Comparison of ENCODE assay signal across 8 mouse cellular contexts in the genomic region with DNA sequence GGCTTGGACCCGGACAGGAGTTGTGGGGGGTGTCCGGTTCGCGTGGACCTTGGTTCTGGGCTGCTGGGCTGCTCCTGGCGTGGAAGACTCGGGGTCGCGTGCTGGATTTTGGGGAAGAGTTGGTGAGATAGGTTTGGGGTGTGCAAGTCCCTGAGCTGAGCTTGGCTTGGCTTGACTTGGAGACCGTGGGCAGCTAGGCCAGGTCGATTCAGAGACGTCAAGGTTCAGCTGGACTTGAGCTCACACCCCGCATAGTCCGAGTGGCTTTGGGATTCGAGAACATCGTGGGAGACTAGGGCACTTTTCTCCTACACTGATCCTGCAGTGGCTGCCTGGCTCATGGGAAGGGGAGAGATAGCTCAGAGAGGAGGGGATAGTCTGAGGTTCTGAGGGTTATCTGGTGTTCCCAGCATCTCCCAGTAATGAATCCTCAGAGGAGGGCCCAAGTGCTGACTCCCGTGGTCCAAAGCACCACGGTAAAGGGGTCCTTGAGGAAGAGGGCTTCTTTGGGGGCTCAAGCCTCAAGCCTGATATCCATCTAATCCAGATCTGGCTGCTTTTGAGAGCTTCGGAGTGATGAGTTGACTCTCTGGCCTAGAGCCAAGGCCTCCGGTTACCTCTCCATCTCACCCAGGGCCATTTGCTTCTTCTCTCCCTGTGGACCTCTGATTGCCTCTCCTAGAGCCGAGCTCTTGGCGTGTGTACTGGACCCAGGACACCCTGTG. TPM values are rescaled to one million over a fixed set of nuclear protein-coding genes. Genes with fewer than 3 reads are reported as not detected.
DNase-seq lines count a peak whose midpoint lies in the region; ATAC-seq and TF ChIP-seq lines count a peak whose summit lies in the region.

No protein-coding gene starts in this region.

- H3K27me3 ChIP-seq in lung, postnatal 0 days (replicated peaks; ENCODE audit: insufficient read depth, low read length), result no peaks in the 10 kb centered on the region
- H3K27me3 ChIP-seq in hindbrain, embryonic 13.5 days, result no peaks in the 10 kb centered on the region
- H3K27me3 ChIP-seq in midbrain, embryonic 13.5 days, result peaks cover 3% of the 10 kb centered on the region; the same call in 1 of the 2 replicates

- peaks cover 27% of the 10 kb centered on the region; the same call in 1 of the 2 replicates for H3K4me1 ChIP-seq in lung, postnatal 0 days (ENCODE audit: insufficient read depth, low read depth, low read length)
- peaks cover 58% of the 10 kb centered on the region for H3K4me1 ChIP-seq in hindbrain, embryonic 13.5 days (replicated peaks)
- peaks cover 65% of the 10 kb centered on the region for H3K4me1 ChIP-seq in midbrain, embryonic 13.5 days (replicated peaks)

- H3K9me3 ChIP-seq in lung, postnatal 0 days (ENCODE audit: low read length), result no peaks in the 10 kb centered on the region
- no peaks in the 10 kb centered on the region for H3K9me3 ChIP-seq in hindbrain, embryonic 13.5 days
- H3K9me3 ChIP-seq in midbrain, embryonic 13.5 days, result no peaks in the 10 kb centered on the region

- DNase-seq in adrenal gland, adult (ENCODE audit: inconsistent age in 2 of 2, low spot score in 1 of 2), result peak; percentile 64 to 86
- DNase-seq in adrenal gland, adult 8-10 months, result no peak
- DNase-seq in lung, postnatal 0 days (ENCODE audit: low spot score), result peak; percentile 7
- DNase-seq in lung, postnatal 10 days, result no peak
- DNase-seq in left cerebral cortex, adult 11 months (ENCODE audit: low spot score), result no peak

- peak overlapping the region; percentile 79 for H3K4me2 ChIP-seq in lung, postnatal 0 days (replicated peaks; ENCODE audit: low read depth, low read length)
- peak overlapping the region; percentile 81 for H3K4me2 ChIP-seq in hindbrain, embryonic 13.5 days
- H3K4me2 ChIP-seq in midbrain, embryonic 13.5 days (replicated peaks), result peak overlapping the region; percentile 79

- H3K9ac ChIP-seq in lung, postnatal 0 days (replicated peaks; ENCODE audit: low read depth), result peak overlapping the region; percentile 56
- peak overlapping the region; percentile 88 for H3K9ac ChIP-seq in hindbrain, embryonic 13.5 days
- peak overlapping the region; percentile 85 for H3K9ac ChIP-seq in midbrain, embryonic 13.5 days (replicated peaks)

- no peak for ATAC-seq in lung, postnatal 0 days
- ATAC-seq in hindbrain, embryonic 13.5 days (ENCODE audit: low FRiP score), result no peak
- no peak for ATAC-seq in midbrain, embryonic 13.5 days
- ATAC-seq in granulocyte monocyte progenitor cell, adult 5-6 weeks (replicated peaks; ENCODE audit: poor library complexity, severe bottlenecking), result no peak

- TF ChIP-seq CTCF in lung, postnatal 0 days (IDR thresholded peaks at IDR 0.05), result no peak

- no peak for TF ChIP-seq EP300 in lung, postnatal 0 days (IDR thresholded peaks at IDR 0.05)

- H3K27ac ChIP-seq in lung, postnatal 0 days (ENCODE audit: low read length), result peak overlapping the region; percentile 83; the same call in 1 of the 2 replicates
- H3K27ac ChIP-seq in hindbrain, embryonic 13.5 days, result peak overlapping the region; percentile 80
- H3K27ac ChIP-seq in midbrain, embryonic 13.5 days, result peak overlapping the region; percentile 59; the same call in 1 of the 2 replicates

- WGBS in lung, postnatal 0 days, result 9% methylated on average over 21 of the region's 21 CpGs
- 11% methylated on average over 21 of the region's 21 CpGs for WGBS in hindbrain, embryonic 13.5 days
- WGBS in midbrain, embryonic 13.5 days, result 15% methylated on average over 21 of the region's 21 CpGs

- no peaks in the 10 kb centered on the region for H3K36me3 ChIP-seq in lung, postnatal 0 days (ENCODE audit: insufficient read depth, low read length)
- H3K36me3 ChIP-seq in hindbrain, embryonic 13.5 days, result no peaks in the 10 kb centered on the region
- H3K36me3 ChIP-seq in midbrain, embryonic 13.5 days, result no peaks in the 10 kb centered on the region

- H3K4me3 ChIP-seq in lung, postnatal 0 days (ENCODE audit: low read depth, low read length), result peak overlapping the region; percentile 64
- peak overlapping the region; percentile 75 for H3K4me3 ChIP-seq in hindbrain, embryonic 13.5 days
- H3K4me3 ChIP-seq in midbrain, embryonic 13.5 days (replicated peaks), result peak overlapping the region; percentile 76

RNA-seq across cellular contexts. Expression of a gene that starts 0.6 kb away (rescaled TPM):
- 100 to 1,000 TPM; 248 to 380 (median 315) TPM for total RNA-seq in adrenal gland, adult 8-10 months (2022)
- polyA plus RNA-seq in lung, postnatal 0 days (2015; fragmentation: Nextera tagmentation; extraction: Ambion mirVana), result 65.7 and 80.9 TPM in 2 replicates
- polyA plus RNA-seq in hindbrain, embryonic 13.5 days (2015; fragmentation: Nextera tagmentation; extraction: Ambion mirVana), result 20.2 and 22.8 TPM in 2 replicates
- polyA plus RNA-seq in midbrain, embryonic 13.5 days (2015; fragmentation: Nextera tagmentation; extraction: Ambion mirVana), result 12.7 and 19.4 TPM in 2 replicates
- total RNA-seq in granulocyte monocyte progenitor cell, adult 5-6 weeks (2014; fragmentation: Nextera tagmentation), result 8.4 and 12.3 TPM in 2 replicates
- total RNA-seq in granulocyte monocyte progenitor cell, adult 5-6 weeks (2017), result 3.7 and 4.8 TPM in 2 replicates

Comparison
In these comparisons a context has a peak if more than half of its experiments do, and no peak if none do; other contexts are left out.
1. DNase-seq: peak in adrenal gland, adult (2 of 2) and lung, postnatal 0 days (single experiment); none in adrenal gland, adult 8-10 months (single experiment), lung, postnatal 10 days (single experiment) and left cerebral cortex, adult 11 months (single experiment).
2. Peak in every context shown above with its lines, with median percentiles within 50 percentile points of each other: H3K27ac ChIP-seq, H3K4me2 ChIP-seq, H3K4me3 ChIP-seq and H3K9ac ChIP-seq.